Mouse (Mus musculus): Measurements from ENCODE around the gene Kdm6b. TPM values are rescaled to one million over a fixed set of nuclear protein-coding genes. Genes with fewer than 3 reads are reported as not detected.

Gene Kdm6b
- polyA plus RNA-seq, 1 experiment from 2014 or later, result 7.4 TPM

- ATAC-seq (no peak), DNase-seq (no peak)
- TF ChIP-seq CTCF (IDR thresholded peaks at IDR 0.05; ENCODE audit: low read depth), result no peak
- no peak for TF ChIP-seq EP300 (IDR thresholded peaks at IDR 0.05; ENCODE audit: low read depth)
- Histone ChIP-seq H3K9me3 (ENCODE audit: low read length) (no peaks in the 10 kb centered on the region), H3K27me3 (ENCODE audit: insufficient read depth, low read length) (no peaks in the 10 kb centered on the region), H3K36me3 (replicated peaks; ENCODE audit: insufficient read depth, low read length) (no peaks in the 10 kb centered on the region), H3K4me3 (ENCODE audit: low read depth, low read length) (no peak overlapping the region), H3K4me2 (ENCODE audit: low read depth, low read length) (no peak overlapping the region), H3K9ac (replicated peaks) (no peak overlapping the region), H3K4me1 (ENCODE audit: insufficient read depth) (no peaks in the 10 kb centered on the region), H3K27ac (ENCODE audit: low read depth) (no peak overlapping the region)
- 87% methylated on average over 15 of the region's 15 CpGs for WGBS (ENCODE audit: insufficient replicate concordance)
Observed at GRCm38 (mm10) chr11:69430631-69431030, 17.2 kb upstream of the Kdm6b start.

GRCm38 (mm10) chr11:69429313-69429712, 15.8 kb upstream of the Kdm6b start:
- H3K27me3 ChIP-seq (ENCODE audit: insufficient read depth, low read length), result no peaks in the 10 kb centered on the region
- H3K9ac ChIP-seq (replicated peaks), result no peak overlapping the region
- H3K27ac ChIP-seq (ENCODE audit: low read depth), result no peak overlapping the region
- H3K4me2 ChIP-seq (ENCODE audit: low read depth, low read length), result no peak overlapping the region
- TF ChIP-seq EP300 (IDR thresholded peaks at IDR 0.05; ENCODE audit: low read depth) (no peak), CTCF (IDR thresholded peaks at IDR 0.05; ENCODE audit: low read depth) (no peak)
- no peaks in the 10 kb centered on the region for H3K9me3 ChIP-seq (ENCODE audit: low read length)
- WGBS (ENCODE audit: insufficient replicate concordance), result 23% methylated on average over 2 of the region's 2 CpGs
- H3K4me1 ChIP-seq (ENCODE audit: insufficient read depth), result no peaks in the 10 kb centered on the region
- H3K36me3 ChIP-seq (replicated peaks; ENCODE audit: insufficient read depth, low read length), result no peaks in the 10 kb centered on the region
- no peak overlapping the region for H3K4me3 ChIP-seq (ENCODE audit: low read depth, low read length)
- no peak for DNase-seq
- no peak; the same call in 1 of the 2 replicates for ATAC-seq

- no peak overlapping the region for H3K4me2 ChIP-seq (ENCODE audit: low read depth, low read length)
Observed at GRCm38 (mm10) chr11:69428751-69429150, 15.3 kb upstream of the Kdm6b start.

GRCm38 (mm10) chr11:69426246-69426645, 12.8 kb upstream of the Kdm6b start:
- Histone ChIP-seq H3K9me3 (ENCODE audit: low read length) (no peaks in the 10 kb centered on the region), H3K4me2 (ENCODE audit: low read depth, low read length) (no peak overlapping the region), H3K36me3 (replicated peaks; ENCODE audit: insufficient read depth, low read length) (no peaks in the 10 kb centered on the region), H3K9ac (replicated peaks) (no peak overlapping the region), H3K4me3 (ENCODE audit: low read depth, low read length) (no peak overlapping the region), H3K27me3 (ENCODE audit: insufficient read depth, low read length) (peaks cover 15% of the 10 kb centered on the region), H3K4me1 (ENCODE audit: insufficient read depth) (no peaks in the 10 kb centered on the region), H3K27ac (ENCODE audit: low read depth) (no peak overlapping the region)
- ATAC-seq (no peak), DNase-seq (no peak)
- no peak for TF ChIP-seq EP300 (IDR thresholded peaks at IDR 0.05; ENCODE audit: low read depth)
- 60% methylated on average over 2 of the region's 2 CpGs for WGBS (ENCODE audit: insufficient replicate concordance)

More at GRCm38 (mm10) chr11:69428751-69429150, 15.3 kb upstream of the Kdm6b start:
- Histone ChIP-seq H3K4me1 (ENCODE audit: insufficient read depth) (no peaks in the 10 kb centered on the region), H3K9ac (replicated peaks) (no peak overlapping the region), H3K27ac (ENCODE audit: low read depth) (no peak overlapping the region), H3K4me3 (ENCODE audit: low read depth, low read length) (no peak overlapping the region), H3K36me3 (replicated peaks; ENCODE audit: insufficient read depth, low read length) (no peaks in the 10 kb centered on the region), H3K9me3 (ENCODE audit: low read length) (no peaks in the 10 kb centered on the region), H3K27me3 (ENCODE audit: insufficient read depth, low read length) (no peaks in the 10 kb centered on the region)
- TF ChIP-seq EP300 (IDR thresholded peaks at IDR 0.05; ENCODE audit: low read depth) (no peak), CTCF (IDR thresholded peaks at IDR 0.05; ENCODE audit: low read depth) (no peak)
- peak; percentile 76 for DNase-seq
- WGBS (ENCODE audit: insufficient replicate concordance), result 27% methylated on average over 4 of the region's 4 CpGs
- peak; percentile 42; the same call in 1 of the 2 replicates for ATAC-seq

GRCm38 (mm10) chr11:69423885-69424284, 10.4 kb upstream of the Kdm6b start:
- Histone ChIP-seq H3K27ac (ENCODE audit: low read depth) (no peak overlapping the region), H3K27me3 (ENCODE audit: insufficient read depth, low read length) (peaks cover 20% of the 10 kb centered on the region), H3K9me3 (ENCODE audit: low read length) (no peaks in the 10 kb centered on the region), H3K36me3 (replicated peaks; ENCODE audit: insufficient read depth, low read length) (no peaks in the 10 kb centered on the region), H3K9ac (replicated peaks) (no peak overlapping the region), H3K4me2 (ENCODE audit: low read depth, low read length) (no peak overlapping the region), H3K4me1 (ENCODE audit: insufficient read depth) (peaks cover 19% of the 10 kb centered on the region), H3K4me3 (ENCODE audit: low read depth, low read length) (no peak overlapping the region)
- 28% methylated on average over 6 of the region's 6 CpGs for WGBS (ENCODE audit: insufficient replicate concordance)
- TF ChIP-seq EP300 (IDR thresholded peaks at IDR 0.05; ENCODE audit: low read depth) (no peak), CTCF (IDR thresholded peaks at IDR 0.05; ENCODE audit: low read depth) (no peak)
- ATAC-seq, result peak; percentile 6; the same call in 1 of the 2 replicates
- no peak for DNase-seq

- no peak for ATAC-seq
Observed at GRCm38 (mm10) chr11:69422842-69423241, 9.4 kb upstream of the Kdm6b start.

More at GRCm38 (mm10) chr11:69422842-69423241, 9.4 kb upstream of the Kdm6b start:
- Histone ChIP-seq H3K4me3 (ENCODE audit: low read depth, low read length) (no peak overlapping the region), H3K27ac (ENCODE audit: low read depth) (no peak overlapping the region), H3K4me1 (ENCODE audit: insufficient read depth) (peaks cover 27% of the 10 kb centered on the region), H3K4me2 (ENCODE audit: low read depth, low read length) (no peak overlapping the region), H3K27me3 (ENCODE audit: insufficient read depth, low read length) (peaks cover 20% of the 10 kb centered on the region), H3K36me3 (replicated peaks; ENCODE audit: insufficient read depth, low read length) (no peaks in the 10 kb centered on the region), H3K9ac (replicated peaks) (no peak overlapping the region), H3K9me3 (ENCODE audit: low read length) (no peaks in the 10 kb centered on the region)
- WGBS (ENCODE audit: insufficient replicate concordance), result 86% methylated on average over 10 of the region's 10 CpGs
- no peak for TF ChIP-seq CTCF (IDR thresholded peaks at IDR 0.05; ENCODE audit: low read depth)
- TF ChIP-seq EP300 (IDR thresholded peaks at IDR 0.05; ENCODE audit: low read depth), result no peak
- no peak for DNase-seq

Measured in liver, postnatal 0 days (tissue).